Mouse (Mus musculus): ENCODE measurements at regions not wholly inside any gene's neighbourhood (a gene's known extent, or its start where the extent isn't known, plus 50 kb on each side); places are given as distances from the start of the nearest gene placed in this dataset.

DNA sequence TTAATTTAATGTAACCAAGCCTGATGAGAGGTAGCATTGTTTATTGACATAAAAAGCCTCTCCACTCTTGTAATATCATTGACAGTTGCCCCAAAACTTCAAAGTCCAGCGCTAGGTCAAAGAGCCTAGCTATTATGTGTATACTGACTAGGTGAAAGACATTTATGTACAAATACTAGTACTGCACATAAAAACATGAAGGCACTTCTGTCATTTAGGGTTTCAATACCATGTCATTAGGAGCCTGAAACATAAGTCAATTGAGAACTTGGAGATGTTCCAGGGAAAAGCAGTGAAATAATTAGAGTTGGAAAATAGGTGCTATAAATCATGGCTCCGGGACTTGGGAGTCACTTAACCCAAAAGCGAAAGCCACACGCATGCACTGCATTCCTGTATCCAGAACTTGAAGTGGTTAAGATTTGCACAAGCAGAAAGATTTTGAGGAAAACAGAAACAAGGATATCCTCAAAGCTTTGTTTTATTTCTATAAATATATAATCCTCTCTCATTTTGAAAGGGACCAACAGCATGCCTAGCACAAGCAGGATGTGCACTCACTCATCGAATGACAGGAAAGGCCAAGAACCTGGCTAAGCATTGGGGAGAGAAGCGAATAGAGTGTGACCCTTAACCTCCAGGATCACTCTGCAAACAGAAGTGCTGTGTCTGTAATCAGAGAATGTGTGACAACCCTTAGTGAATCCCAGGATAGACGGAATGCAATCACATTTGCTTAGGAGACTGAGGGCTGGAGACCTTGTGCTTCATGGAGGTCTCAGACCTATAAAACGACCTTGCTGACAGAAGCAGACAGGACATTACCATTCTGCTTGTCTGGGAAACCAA is 176.3 kb upstream of the Crim1 start:
- peak; percentile 32 for DNase-seq (ENCODE audit: low spot score)

DNA sequence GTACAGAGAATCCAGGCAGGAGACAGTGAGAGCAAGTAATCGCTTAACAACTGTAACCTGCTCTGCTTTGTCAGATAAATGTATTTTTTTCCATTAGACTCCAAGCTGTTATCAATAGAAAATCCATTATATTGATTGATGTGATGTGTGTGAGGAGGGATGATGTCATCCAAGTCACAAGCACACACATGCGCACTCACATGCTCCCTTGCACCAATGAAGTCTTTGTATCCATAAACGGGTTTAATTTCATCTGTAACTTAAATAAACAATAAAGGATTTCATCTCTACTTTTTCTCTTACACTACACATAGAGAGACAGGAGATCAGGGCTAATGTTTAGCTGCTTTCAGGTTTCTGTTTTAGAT is 175.7 kb upstream of the Crim1 start:
- DNase-seq (ENCODE audit: low spot score), result no peak

DNA sequence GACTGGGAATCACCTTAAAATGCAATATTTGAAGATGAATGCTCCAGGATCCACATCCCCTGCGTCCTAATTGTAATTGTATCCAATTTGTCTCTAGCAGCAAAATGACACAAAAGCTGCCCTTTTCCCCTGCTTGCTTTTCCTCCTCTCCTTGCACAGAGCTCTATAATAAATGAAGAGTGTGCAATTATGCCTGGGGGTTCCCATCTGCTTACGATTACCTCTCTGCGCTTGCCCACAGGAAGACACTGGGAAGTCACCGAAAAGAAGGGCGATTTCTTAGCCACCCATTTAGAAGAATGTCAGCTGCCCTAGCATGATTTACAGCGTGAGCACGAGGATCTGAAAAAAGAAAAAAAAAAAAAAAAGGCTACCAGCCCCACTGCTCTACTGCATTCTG is 174.8 kb upstream of the Crim1 start:
- no peak for DNase-seq (ENCODE audit: low spot score)

DNA sequence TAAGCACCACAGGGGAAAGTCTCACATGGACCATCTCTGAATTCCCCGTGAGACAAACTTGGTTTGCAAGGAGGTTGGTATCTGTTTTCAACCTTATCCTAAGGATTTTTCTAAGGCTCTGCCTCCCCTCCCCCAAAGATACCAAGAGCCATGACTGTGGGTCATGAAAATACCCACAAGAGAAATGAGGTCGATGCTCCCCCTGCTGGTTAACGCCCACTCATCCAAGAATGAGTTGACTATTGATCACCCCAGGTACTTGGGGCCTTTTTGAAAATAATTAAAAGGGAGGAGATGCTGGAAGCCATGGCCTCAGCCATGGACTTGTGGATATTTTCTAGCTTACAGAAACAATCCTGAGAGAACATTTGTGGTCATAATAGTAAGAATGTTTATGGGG is 164.4 kb upstream of the Crim1 start:
- no peak for DNase-seq (ENCODE audit: low spot score)

DNA sequence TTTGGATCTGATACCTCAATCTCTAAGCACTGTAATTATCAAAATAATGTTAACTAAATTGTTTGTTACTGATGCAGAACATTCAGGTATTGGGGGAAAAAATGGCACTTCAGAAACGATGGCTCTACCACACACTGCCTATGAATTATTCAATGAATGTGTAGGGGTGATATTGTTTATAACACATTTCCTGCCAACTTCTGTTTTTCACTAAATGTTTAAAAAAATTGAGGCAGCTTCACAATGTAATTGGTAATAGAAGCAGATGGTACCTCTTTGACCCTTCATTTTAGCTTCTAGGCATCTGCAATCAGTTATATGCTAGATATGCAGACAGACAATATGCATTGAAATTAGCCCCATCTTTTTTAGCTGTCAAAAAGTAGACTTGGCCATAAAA is 159.7 kb upstream of the Crim1 start:
- DNase-seq (ENCODE audit: low spot score), result no peak

DNA sequence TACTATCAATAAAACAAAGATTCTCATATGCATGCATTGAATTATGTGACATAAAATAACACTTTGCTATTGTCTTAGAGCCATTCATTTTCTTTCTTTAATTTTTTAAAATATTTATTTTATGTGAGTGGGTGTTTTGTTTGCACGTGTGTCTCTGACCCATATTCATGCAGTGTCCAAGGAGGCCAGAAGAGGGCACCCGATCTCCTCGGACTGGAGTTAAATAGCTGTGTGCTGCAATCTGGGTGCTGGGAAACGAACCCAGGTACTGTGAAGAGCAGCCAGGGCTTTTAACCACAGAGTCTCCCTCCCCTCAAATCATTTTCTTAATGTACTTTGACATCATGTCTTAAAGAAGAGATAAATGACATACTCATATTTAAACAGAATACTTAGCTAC is 158.8 kb upstream of the Crim1 start:
- DNase-seq (ENCODE audit: low spot score), result no peak

DNA sequence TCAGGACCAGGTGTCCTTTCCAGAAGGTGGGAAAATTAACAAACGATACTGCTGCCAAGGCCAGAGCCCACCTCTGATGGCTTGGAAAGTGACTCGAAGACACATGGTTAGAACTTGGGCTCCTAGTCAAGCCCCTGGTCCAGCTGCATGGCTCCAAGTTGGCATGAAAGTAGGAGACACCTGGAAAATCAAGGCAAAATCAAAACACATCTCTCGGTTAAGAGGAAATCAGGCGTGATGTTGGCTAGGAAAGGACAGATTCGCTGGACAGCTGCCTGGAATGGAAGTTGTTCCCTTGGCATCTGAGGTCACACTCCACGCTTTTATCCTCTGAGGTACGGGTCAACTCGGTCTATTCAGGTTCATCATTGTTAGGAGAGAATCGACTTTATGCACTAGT is 150.3 kb upstream of the Crim1 start:
- DNase-seq (ENCODE audit: low spot score), result no peak

DNA sequence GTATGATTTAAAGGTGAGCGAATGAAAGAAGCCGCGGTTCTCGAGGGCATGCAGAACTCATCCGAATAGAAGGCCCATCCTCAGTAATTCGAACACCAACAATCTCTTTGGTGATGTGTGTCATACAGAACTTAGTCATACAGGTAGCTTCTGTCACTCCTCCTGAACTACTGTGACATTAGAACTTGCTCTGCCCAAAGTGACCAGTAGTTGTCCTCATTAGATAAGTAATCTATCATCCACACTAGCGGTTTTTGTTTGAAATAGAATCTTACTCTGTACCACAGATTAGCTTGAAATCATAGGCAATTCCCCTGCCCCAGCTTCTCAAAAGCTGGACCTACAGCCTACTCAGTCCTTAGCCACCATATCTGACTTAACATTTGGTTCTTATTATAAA is 149.8 kb upstream of the Crim1 start:
- DNase-seq (ENCODE audit: low spot score), result no peak

DNA sequence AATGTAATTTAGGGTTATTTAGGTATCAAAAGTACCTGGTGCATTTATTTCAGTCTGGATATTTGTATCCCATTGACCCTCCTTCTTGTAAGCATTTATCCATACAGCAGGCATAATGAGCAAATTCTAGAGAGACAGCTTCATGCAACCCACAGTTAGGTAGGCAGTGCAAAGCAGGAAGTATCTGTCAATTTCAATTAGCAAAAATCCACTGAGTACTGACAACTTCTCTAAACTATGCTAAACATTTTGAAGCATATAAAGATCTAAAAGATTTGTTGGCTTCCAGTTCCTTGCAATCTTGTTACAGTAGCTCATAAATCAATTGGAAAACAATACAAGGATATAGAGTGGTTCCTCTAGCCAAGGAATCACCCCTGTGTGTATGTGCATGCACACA is 124.2 kb upstream of the Crim1 start:
- DNase-seq (ENCODE audit: low spot score), result no peak

DNA sequence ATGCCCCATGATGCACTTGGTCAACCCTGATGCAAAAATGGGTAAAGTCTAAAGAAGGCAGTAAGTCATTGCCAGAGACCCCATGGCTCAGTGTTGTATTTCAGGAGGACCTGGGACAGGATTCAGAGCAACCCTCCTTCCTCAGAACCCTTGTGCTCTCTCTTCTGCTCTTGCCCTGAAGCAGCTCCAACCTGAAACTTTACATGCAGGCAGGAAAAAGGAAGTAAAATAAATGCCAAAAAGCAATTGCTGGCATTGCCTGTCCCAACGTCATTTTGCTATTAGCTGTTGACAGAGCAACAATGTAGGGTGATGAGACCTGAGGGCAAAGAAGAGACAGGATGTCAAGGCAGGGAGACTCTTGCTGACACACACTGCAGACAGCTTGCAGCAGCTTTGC is 121.7 kb upstream of the Crim1 start:
- no peak for DNase-seq (ENCODE audit: low spot score)

DNA sequence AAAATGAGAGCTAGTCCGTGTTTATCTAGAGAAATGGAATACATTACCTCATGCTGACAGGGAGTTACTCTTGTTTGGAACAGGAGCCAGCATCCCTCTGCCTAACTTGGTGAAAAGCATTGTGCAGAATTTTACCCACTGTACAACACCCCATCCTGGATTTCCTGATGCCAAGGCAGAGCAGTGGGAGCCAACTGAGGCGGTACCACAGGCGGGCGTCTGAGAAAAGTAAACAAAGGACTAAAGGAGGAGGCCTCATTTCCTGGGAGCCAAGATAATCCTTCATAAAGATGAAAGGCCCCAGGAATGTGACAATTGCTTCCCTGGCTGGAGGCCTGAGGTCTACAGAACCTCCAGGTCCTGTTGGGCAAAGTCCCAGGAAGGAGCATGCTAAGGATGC is 115.6 kb upstream of the Crim1 start:
- no peak for DNase-seq (ENCODE audit: low spot score)

DNA sequence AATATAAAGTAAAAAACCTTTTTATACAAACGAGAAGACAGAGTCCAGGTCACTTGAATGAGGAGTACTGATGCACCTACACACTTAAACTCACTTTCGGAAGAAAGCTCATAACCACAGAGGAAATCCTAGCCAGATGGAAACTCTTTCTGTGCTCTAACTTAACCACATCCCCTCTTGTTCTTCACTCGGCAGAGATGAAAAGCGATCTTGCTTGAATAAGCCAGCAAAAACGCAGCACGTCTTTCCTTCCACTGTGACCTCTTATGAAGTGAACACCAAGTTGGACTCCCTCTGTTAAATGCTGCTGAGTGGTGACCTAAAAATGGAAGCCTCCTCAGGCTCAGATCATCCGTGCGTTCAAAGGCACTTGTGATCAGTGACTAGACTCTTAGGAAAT is 113.1 kb upstream of the Crim1 start:
- no peak for DNase-seq (ENCODE audit: low spot score)

DNA sequence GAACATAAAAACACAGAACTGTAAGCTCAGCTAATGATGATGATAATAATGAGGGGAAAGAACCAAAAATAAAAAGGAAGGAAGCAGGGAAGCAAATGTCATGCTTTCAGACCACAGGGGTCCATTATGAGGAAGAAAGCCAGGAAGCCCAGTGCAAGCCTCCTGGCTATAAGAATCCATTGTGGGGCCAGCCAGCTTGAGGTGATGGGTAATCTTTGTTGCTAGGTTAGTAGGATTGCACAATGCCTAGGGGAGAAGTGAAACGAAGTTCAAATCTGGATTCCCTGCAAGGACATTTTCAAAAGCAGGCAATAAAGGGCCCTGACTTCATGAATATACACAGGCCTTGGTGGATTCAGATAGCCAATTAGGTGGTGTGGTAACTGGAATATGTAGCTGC is 102.3 kb upstream of the Crim1 start:
- DNase-seq (ENCODE audit: low spot score), result no peak

DNA sequence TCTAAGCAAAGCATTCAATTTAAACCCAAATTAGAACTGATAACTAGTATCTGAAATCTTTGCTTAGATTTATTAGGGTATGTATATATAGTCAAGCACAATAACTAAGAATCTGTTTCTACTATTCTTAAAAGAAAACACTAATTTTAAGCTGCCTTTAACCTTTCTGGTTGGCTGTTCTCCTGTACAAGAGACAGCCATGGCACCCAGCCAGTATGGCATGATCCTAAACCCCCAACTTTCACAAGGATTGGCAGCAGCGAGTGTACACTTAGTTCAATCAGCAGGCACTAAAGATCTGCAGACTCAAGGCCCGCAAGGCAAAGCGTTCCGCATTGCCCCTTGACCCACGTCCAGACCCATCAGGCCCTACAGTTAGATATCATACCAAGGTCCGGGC is 91.3 kb upstream of the Crim1 start:
- no peak for DNase-seq (ENCODE audit: low spot score)

DNA sequence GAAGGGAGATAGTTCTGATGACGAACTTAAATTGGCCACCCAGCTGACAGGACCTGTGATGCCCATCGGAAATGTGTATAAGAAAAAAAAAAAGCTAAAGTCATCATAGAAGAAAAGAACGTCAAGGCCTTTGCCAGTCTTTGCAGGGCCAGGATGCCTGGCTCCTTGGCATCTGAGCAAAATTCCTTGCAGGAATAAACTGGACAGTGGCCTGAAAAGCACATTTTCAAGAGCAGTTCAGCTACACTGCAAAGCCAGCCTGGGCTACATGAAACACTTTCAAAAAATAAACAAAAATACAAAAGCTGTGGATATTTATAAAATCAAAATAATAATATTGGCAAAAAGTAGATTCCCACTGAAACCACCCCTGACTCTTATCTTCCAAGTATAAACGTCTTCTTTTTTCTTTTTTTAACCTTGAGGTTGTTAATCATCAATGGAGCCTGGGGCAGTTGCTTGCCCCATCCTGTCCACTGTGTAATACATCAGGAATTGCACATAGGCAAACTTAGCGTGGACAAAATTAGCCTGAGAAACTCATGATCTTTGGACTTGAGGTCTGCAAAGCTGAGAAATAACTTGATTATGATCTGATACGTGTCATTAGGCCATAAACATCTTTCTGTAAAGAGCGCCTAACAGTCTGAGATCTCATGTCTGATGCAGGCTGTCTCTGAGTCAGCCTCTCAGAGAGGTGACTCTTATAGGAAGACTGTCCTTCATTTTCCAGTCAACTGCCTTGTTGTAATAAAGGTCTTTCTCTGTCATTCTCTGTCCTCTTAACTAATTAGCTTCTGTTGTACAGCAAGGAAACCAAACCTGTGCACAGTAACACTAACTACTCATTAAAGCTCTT is 90.5 kb upstream of the Crim1 start:
- no peak for DNase-seq (ENCODE audit: low spot score)

DNA sequence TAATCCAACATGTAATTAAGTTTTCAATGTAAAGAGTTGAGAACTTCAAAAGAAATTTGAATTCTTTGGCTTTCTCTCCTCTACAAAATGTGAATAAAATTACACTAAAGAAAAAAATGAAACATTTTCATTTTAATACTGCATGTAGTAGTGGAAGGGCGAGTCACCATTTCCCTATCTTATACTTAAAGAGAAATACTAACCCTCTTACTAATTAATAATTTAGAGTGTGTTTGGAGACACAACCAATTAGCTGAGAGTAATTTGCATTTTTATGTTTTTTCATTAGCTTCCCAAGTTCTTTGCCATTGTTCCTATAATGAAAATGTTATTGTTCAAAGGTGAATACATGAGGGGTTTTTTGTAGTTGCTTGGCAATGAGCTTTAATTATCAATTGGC is 67.9 kb upstream of the Crim1 start:
- no peak for DNase-seq (ENCODE audit: low spot score)

DNA sequence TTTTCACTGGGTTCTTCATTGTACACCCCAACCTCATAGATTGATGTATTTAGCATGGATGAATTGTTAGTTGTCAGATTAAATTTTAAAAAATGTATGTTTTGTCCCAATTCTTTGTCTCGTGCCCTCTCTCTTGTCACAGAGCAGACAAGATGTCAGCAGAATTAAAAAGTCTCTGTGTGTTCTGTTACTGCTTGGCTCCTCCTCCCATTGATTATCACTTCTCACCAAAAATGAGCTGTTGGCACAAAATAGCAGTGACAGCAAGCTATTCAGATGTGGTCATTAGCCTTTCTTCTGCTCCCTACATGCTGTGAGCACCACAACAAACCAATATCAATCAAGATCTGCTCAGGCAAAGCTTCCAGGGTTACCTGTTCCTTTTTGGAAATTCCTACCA is 62.1 kb upstream of the Crim1 start:
- DNase-seq (ENCODE audit: low spot score), result no peak

DNA sequence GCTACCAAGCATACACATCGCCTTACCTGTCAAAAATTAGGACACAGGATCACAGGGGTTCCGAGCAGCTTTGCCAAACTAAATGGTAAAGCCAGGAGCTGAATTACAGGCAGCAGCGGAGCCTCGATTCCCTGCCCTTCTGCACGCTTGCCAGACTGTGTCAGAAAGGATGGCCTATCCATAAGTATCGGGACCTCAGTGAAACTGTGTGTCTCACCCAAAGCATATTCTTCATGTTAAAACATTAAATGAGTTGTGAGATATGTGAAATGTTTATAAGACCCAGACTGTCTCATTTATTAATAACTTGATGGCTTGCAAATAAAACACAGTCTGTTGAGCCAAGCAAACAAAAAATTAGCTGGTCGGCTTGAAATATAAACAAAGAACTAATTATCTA is 59.4 kb upstream of the Crim1 start:
- no peak for DNase-seq (ENCODE audit: low spot score)

DNA sequence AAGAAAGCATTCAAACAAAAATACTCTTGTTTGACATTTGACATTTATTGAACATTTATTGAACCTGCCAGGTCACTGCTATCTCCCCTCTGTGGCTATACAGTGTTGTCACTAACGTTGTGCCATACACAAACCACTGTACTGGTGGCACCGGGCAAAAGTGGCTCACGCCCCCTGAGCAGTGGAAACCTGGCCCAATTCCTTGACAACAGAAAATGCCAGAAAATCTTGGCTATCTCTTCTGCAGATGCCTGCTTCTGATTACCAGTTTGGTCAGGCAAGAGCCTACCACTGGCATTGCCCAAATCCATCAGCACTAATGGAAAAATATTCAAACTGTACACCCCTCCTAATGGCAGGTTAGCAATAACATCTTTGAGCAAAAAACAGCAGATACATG is 58.9 kb upstream of the Crim1 start:
- DNase-seq (ENCODE audit: low spot score), result no peak

DNA sequence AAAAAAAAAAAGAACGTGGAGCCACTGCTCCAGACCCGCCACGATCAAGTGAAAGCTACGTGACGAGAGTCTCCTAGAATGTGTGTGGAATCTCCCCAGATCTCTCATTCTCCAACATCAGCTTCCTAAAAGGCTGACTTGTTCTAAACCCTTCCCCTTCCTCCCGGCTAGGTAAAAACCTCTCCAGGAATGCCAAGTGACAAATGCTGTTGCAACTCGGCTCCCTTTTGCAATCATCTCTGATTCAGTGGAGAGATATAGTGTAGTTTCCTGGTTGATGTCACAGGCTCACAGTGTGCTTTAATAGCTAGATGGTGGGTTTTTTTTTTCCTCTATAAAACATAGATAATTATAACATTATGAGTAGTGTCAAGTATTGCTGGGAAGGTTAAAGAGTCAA is 57.6 kb upstream of the Crim1 start:
- DNase-seq (ENCODE audit: low spot score), result no peak

DNA sequence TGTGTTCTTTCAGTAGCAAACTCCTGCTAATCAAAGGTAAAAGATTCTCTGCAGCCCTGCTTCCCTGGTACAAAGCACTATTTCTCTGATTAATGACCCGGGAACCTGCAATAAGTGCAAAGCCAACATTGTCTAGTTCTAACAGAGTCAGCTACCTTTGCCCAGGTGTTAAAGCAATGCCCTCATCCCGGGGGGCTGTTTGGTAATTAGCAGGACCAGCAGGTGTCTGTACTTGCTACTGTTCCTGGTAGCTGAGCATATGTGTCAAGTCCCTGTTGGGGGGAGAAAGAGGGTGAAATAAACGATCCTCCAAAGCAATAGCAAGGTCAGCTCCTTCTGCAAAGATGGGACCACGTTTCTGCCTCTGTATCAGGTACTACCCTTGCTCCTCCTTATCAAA is 54.7 kb upstream of the Crim1 start:
- no peak for DNase-seq (ENCODE audit: low spot score)

Data from yolk sac, embryonic 10.5 days (tissue).